Mouse (Mus musculus) midbrain, postnatal 0 days (tissue): ENCODE measurements around the gene Cd1d1. TPM values are rescaled to one million over a fixed set of nuclear protein-coding genes. Genes with fewer than 3 reads are reported as not detected.
"Not testable (repeated sequence)": the region's sequence is repeated elsewhere in the genome, so short reads cannot be mapped to it uniquely, and the experiment has no call there.

Experiments used
- ATAC-seq: fragments of 200-750 bp; cut with Nextera tagmentation; 2 replicates; pipeline ENCODE4 v1.8.0; 2017; ENCODE audit warnings: moderate number of reproducible peaks, mild to moderate bottlenecking, moderate TSS enrichment, moderate library complexity; ENCODE audit not compliant: low FRiP score
- DNase-seq: peaks from one replicate; pipeline ENCODE4 v3.0.0-alpha.2; 2015; ENCODE audit warnings: low spot score
- H3K27ac ChIP-seq: fragments of 300-500 bp; sonication (generic); 2 replicates; pipeline ENCODE4 v1.5.1; 2014; ENCODE audit warnings: low read depth, mild to moderate bottlenecking, low read length, mixed read lengths
- H3K27me3 ChIP-seq: fragments of 300-500 bp; sonication (generic); 2 replicates; pipeline ENCODE4 v1.6.1; 2014; ENCODE audit warnings: low read length, control low read depth, mixed read lengths; ENCODE audit not compliant: insufficient read depth
- H3K36me3 ChIP-seq: fragments of 300-500 bp; sonication (generic); 2 replicates; pipeline ENCODE4 v1.6.1; 2014; ENCODE audit warnings: low read length, control low read depth, mixed read lengths; ENCODE audit not compliant: insufficient read depth
- H3K4me1 ChIP-seq: fragments of 300-500 bp; sonication (generic); 2 replicates; pipeline ENCODE4 v1.6.1; 2014; ENCODE audit warnings: mild to moderate bottlenecking, control low read depth, antibody characterized with exemption, low read length, mixed read lengths; ENCODE audit not compliant: insufficient read depth
- H3K4me2 ChIP-seq: fragments of 300-500 bp; sonication (generic); 2 replicates; pipeline ENCODE4 v1.6.1; 2014; ENCODE audit warnings: low read depth, mild to moderate bottlenecking, low read length, mixed read lengths; ENCODE audit not compliant: poor library complexity, severe bottlenecking
- H3K4me3 ChIP-seq: fragments of 300-500 bp; sonication (generic); 2 replicates; pipeline ENCODE4 v1.5.1; 2014; ENCODE audit warnings: low read depth, mild to moderate bottlenecking, low read length, moderate library complexity
- H3K9ac ChIP-seq: fragments of 300-500 bp; sonication (generic); replicated peaks from 2 replicates; pipeline ENCODE4 v1.6.1; 2014; ENCODE audit warnings: mild to moderate bottlenecking, low read length, moderate library complexity, mixed read lengths; ENCODE audit not compliant: poor library complexity, severe bottlenecking
- H3K9me3 ChIP-seq: fragments of 300-500 bp; sonication (generic); 2 replicates; pipeline ENCODE4 v1.6.1; 2016; ENCODE audit warnings: low read length, control low read depth
- CTCF ChIP-seq: IDR thresholded peaks from 2 replicates; pipeline ENCODE4 v1.5.1; 2016; ENCODE audit warnings: antibody characterized with exemption, mild to moderate bottlenecking
- WGBS: fragments of 180-500 bp; shearing (Covaris S2); extraction: QIAGEN DNeasy Blood & Tissue Kit; methylation state at CpG from one replicate; pipeline ENCODE4 v1.1.7; 2014; 5-methylcytosine and 5-hydroxymethylcytosine counted together
- polyA plus RNA-seq: library from polyadenylated mRNA; unstranded; fragments of >200 nt; fragmentation: Nextera tagmentation; extraction: Ambion mirVana; gene quantifications from 2 replicates; pipeline ENCODE4 v1.2.1, GENCODE M21; 2015
- total RNA-seq: library from RNA; depleted of rRNA; stranded (reverse); fragments of >200 nt; gene quantifications from 2 replicates; pipeline ENCODE4 v1.2.3, GENCODE M21; 2014

Gene Cd1d1
- total and polyA plus RNA-seq, 2 experiments from 2014 or later = 16.2 to 21.3 TPM

- H3K27ac ChIP-seq = no peak overlapping the region
- H3K9ac ChIP-seq = no peak overlapping the region
- H3K4me2 ChIP-seq = no peak overlapping the region
- WGBS = 22% methylated on average over 6 of the region's 6 CpGs
- H3K4me1 ChIP-seq = no peaks in the 10 kb centered on the region
- ATAC-seq (0 out of 2 replicates have a peak, but pooled peaks have one; percentile 52), DNase-seq (peak; percentile 89)
- peak; percentile 98 for TF ChIP-seq CTCF
- H3K9me3 ChIP-seq = no peaks in the 10 kb centered on the region
- no peaks in the 10 kb centered on the region for H3K36me3 ChIP-seq
- no peak overlapping the region for H3K4me3 ChIP-seq
- no peaks in the 10 kb centered on the region for H3K27me3 ChIP-seq
Measured at GRCm38 (mm10) chr3:87030855-87031254, 31.6 kb upstream of the Cd1d1 start.

- Histone ChIP-seq H3K4me3 (no peak overlapping the region), H3K27ac (no peak overlapping the region), H3K9ac (no peak overlapping the region), H3K27me3 (no peaks in the 10 kb centered on the region), H3K9me3 (no peaks in the 10 kb centered on the region), H3K36me3 (no peaks in the 10 kb centered on the region), H3K4me1 (no peaks in the 10 kb centered on the region), H3K4me2 (no peak overlapping the region)
- 79% methylated on average over 2 of the region's 2 CpGs for WGBS
- ATAC-seq (no peak), DNase-seq (no peak)
- TF ChIP-seq CTCF = no peak
Measured at GRCm38 (mm10) chr3:87017707-87018106, 18.5 kb upstream of the Cd1d1 start.

- ATAC-seq (no peak), DNase-seq (no peak)
- Histone ChIP-seq H3K9me3 (no peaks in the 10 kb centered on the region), H3K27me3 (no peaks in the 10 kb centered on the region), H3K4me1 (no peaks in the 10 kb centered on the region), H3K4me2 (no peak overlapping the region), H3K9ac (no peak overlapping the region), H3K36me3 (no peaks in the 10 kb centered on the region), H3K4me3 (no peak overlapping the region), H3K27ac (no peak overlapping the region)
- TF ChIP-seq CTCF = no peak
- WGBS = 81% methylated on average over 1 of the region's 1 CpGs
Measured at GRCm38 (mm10) chr3:87017001-87017400, 17.8 kb upstream of the Cd1d1 start.

- DNase-seq (no peak), ATAC-seq (no peak)
- no peak for TF ChIP-seq CTCF
- 48% methylated on average over 4 of the region's 4 CpGs for WGBS
- Histone ChIP-seq H3K4me3 (no peak overlapping the region), H3K4me2 (no peak overlapping the region), H3K9me3 (no peaks in the 10 kb centered on the region), H3K4me1 (no peaks in the 10 kb centered on the region), H3K27me3 (no peaks in the 10 kb centered on the region), H3K27ac (no peak overlapping the region), H3K9ac (no peak overlapping the region), H3K36me3 (no peaks in the 10 kb centered on the region)
Measured at GRCm38 (mm10) chr3:87015931-87016330, 16.7 kb upstream of the Cd1d1 start.

- H3K4me3 ChIP-seq, DNase-seq, H3K4me2 ChIP-seq, ATAC-seq, H3K36me3 ChIP-seq, H3K9ac ChIP-seq, H3K27ac ChIP-seq, H3K9me3 ChIP-seq, H3K27me3 ChIP-seq, H3K4me1 ChIP-seq: not testable (repeated sequence)
- WGBS = 80% methylated on average over 3 of the region's 3 CpGs
Measured at GRCm38 (mm10) chr3:87012406-87012805, 13.2 kb upstream of the Cd1d1 start.

GRCm38 (mm10) chr3:87008281-87008680, 9.0 kb upstream of the Cd1d1 start:
- ATAC-seq = not testable (repeated sequence)
- WGBS = 79% methylated on average over 1 of the region's 1 CpGs

More at GRCm38 (mm10) chr3:87008281-87008680, 9.0 kb upstream of the Cd1d1 start:
- not testable (repeated sequence) for DNase-seq, H3K36me3 ChIP-seq, H3K4me3 ChIP-seq, H3K27ac ChIP-seq, H3K4me1 ChIP-seq, H3K9ac ChIP-seq, H3K27me3 ChIP-seq, H3K4me2 ChIP-seq, H3K9me3 ChIP-seq
